Mouse (Mus musculus) left cerebral cortex, adult 11 months (tissue): ENCODE measurements at regions not wholly inside any gene's neighbourhood (a gene's known extent, or its start where the extent isn't known, plus 50 kb on each side); places are given as distances from the start of the nearest gene placed in this dataset.

Experiments used
- DNase-seq: peaks from one replicate; pipeline ENCODE4 v3.0.0; 2022; ENCODE audit warnings: low spot score

GRCm38 (mm10) chrX:140164859-140165258 lies 102.2 kb downstream of the Pih1h3b start:
- DNase-seq: no peak

GRCm38 (mm10) chrX:140165966-140166365 lies 103.3 kb downstream of the Pih1h3b start:
- no peak for DNase-seq

DNA sequence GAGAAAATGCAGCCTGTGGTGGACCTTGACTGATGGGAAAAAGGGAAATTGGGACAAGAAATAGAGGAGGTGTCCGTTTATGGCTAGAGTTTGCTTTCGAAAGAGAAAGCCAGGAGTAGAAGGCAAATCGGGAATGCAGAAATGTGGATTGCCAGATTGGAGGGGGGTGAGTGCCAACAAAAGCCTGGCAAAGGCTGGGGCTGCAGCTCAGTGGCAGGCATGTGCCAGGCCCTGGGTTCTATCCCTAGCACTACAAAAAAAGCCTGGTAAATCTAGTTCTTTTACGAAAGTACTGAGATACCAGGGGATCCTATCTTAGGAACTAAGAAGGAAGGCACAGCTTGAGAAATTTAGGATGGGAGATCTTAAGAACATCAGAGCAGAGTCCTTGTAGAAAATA lies 117.2 kb downstream of the Pih1h3b start:
- no peak for DNase-seq

DNA sequence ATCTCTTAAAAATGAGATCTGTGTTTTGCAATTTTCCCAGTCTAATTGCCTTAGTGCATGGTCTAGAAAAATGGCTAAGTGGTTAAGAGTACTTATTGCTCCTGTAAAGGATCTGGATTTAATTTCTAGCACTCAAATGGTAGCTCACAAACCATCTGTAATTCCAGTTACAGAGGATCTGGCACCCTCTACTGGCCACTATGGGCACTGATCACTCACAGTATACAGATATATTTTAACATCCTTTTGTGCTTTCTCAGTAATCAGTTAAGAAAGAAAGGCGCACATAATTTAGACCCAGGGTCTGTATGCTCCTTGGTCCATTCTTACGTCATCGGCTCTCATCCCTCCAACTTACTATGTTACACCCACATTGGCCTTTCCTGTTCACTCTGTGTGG lies 120.3 kb downstream of the Pih1h3b start:
- DNase-seq: no peak

GRCm38 (mm10) chrX:140203676-140204075 lies 138.4 kb upstream of the Frmpd3 start:
- DNase-seq: no peak

- DNase-seq: no peak
Measured at GRCm38 (mm10) chrX:140208791-140209190, 133.3 kb upstream of the Frmpd3 start.

DNA sequence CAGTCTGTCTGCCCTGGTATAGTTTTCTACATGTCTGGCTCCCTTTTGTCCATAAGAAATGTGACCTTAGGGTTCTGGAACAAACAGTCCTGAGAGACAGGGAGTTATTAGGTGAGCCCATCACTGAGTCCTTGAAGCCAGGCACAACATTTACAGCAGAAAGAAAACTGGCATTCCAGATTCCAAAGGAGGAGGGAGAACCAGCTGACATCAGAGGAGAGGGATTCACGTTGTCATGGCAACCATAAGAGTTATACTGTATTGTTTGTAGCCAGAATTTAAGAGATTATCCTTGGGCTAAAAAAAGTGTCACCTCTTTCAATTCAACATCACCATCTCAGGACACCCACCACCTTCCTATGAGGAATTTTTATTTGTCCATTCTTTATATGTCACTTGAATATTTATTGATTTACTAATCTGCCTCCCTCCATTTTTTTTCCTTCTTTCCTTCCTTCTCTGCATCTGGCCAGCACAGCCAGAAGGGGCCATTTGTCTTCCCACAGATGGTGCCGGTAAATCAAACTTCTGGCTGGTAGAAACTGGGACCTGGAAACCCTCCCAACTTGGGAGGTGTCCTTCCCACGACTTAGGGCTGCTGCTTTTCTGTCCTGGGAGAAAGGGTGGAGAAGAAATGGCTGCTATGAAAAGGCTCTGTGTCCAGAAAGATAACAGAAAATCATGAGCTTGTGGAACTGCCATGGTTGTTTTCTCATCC lies 129.3 kb upstream of the Frmpd3 start:
- no peak for DNase-seq

DNA sequence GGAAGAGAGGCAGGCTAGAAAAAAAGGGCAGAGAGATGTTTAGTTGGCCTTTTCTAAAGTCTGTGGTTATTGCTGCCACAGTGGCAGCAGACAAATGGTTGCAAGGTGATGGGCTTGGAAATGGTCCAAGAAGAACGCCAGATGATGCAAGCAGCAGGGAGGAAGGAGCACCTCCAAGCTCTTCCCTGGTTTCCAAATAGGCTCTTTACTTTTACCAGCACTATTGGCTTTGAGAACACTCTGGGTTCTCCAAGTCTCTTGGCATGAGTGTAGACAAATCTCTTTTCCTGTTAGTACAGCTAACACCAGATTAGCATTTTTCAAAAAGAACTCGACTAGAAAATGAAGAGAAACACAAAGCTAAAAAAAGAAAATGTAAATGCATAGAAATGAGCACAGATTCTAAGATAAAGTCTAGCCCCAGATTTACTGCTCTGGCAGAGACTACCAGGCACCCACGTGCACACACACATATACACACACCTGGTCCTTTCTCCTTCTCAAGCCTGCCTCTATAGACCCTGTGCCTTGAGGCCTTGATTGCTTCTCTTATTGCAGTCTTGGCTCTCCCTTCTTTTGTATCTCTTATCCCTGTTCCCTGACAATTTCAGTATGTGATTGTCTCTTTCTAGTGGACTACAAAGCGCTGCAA lies 127.7 kb upstream of the Frmpd3 start:
- peak; percentile 10 for DNase-seq

- no peak for DNase-seq
Measured at GRCm38 (mm10) chrX:140255790-140256189, 86.3 kb upstream of the Frmpd3 start.

- DNase-seq: no peak
Measured at GRCm38 (mm10) chrX:140269742-140270457, 72.2 kb upstream of the Frmpd3 start.

- no peak for DNase-seq
Measured at GRCm38 (mm10) chrX:140277327-140277947, 64.6 kb upstream of the Frmpd3 start.

DNA sequence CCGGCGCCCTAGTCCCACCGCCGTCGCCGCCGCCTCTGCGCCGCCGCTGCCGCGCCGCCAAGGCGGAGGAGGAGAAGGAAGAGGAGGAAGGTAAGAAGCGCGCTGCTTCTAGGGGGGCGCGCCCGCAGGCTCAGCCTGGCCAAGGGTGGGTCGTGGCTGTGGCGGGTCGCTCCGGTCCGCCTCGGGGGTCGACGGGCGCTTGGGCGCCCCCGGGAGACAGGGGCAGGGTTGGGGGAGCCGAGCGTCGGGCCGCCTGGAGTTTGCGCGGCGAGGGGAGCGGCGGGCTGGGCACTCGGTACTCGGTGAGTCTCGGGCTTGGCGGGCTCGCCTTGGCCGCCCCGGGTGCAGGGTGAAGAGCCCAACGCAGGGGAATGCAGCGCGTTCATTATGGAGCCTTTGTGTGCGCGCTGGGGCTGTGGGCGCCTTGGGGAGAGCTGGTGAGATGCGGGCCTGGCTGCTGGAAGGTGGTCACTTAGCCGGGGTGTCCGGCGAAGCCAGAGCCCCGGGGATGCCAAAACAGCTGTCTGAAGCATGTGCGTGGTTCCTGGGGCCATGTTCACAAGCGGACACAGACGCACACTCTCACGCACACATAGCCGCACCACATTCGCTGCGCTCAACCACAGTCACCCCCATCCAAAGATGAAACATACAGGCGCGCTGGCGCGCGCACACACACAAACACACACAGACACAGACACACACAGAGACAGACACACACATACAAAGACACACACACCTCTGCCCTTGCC lies 63.9 kb upstream of the Frmpd3 start:
- DNase-seq: no peak

- no peak for DNase-seq
Measured at GRCm38 (mm10) chrX:140279266-140279665, 62.8 kb upstream of the Frmpd3 start.

- DNase-seq: no peak
Measured at GRCm38 (mm10) chrX:140280016-140280415, 62.0 kb upstream of the Frmpd3 start.
